Mouse (Mus musculus): ENCODE data around the gene Plk1.

DNA sequence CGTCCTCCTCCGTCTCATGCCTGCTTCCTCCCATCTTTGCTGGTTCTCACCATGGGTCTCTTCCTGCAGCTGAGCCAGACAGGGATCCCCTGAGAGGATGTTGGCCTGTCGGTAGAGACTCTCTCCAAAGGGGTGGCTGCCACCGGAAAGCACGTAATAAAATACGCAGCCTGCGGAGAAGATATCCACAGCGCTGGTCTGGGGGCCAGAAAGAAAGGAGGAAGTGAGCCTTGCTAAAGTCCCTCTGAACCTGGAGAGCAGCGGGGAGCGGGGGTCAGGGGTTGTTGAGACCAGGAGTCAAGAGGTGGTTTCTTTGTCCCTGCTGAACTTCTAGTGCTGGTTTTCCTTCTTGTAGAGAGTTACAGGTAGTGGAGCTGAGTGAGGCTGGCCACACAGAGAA, 12.4 kb downstream of the Plk1 start:
- TF ChIP-seq CTCF (IDR thresholded peaks at IDR 0.05; ENCODE audit: borderline replicate concordance, insufficient read depth, low read depth, low read length): no peak
- TF ChIP-seq POLR2A (IDR thresholded peaks at IDR 0.05; ENCODE audit: borderline replicate concordance, insufficient read depth, low read length): no peak

Measured in cerebellum, adult 2 months (tissue).